In genomic region chr4:141194553-141194952, GRCm38 (mm10) we compare ENCODE assay signal across 35 mouse cellular contexts. TPM values are rescaled to one million over a fixed set of nuclear protein-coding genes. Genes with fewer than 3 reads are reported as not detected.
"Had no signal": no experiment of that assay in that cellular context is flagged by ENCODE, and none has a peak within 500 bp of the region (broad histone marks: within the 10 kb centered on the region; RNA-seq: fewer than 3 reads in every experiment).

No protein-coding gene starts in this region.

- H3K27ac ChIP-seq: heart, embryonic 13.5 days; heart, embryonic 15.5 days; hindbrain, embryonic 10.5 days; hindbrain, embryonic 12.5 days; hindbrain, embryonic 13.5 days; hindbrain, embryonic 14.5 days; hindbrain, embryonic 15.5 days; hindbrain, postnatal 0 days; intestine, embryonic 15.5 days; kidney, embryonic 15.5 days; kidney, postnatal 0 days; layer of hippocampus, adult 2 months; left cerebral cortex, adult 2 months had no signal

- H3K4me1 ChIP-seq: heart, embryonic 12.5 days; heart, embryonic 13.5 days; heart, embryonic 15.5 days; hindbrain, embryonic 10.5 days; hindbrain, embryonic 12.5 days; hindbrain, embryonic 13.5 days; hindbrain, embryonic 15.5 days had no signal

- H3K4me2 ChIP-seq: heart, embryonic 12.5 days; heart, embryonic 13.5 days; heart, embryonic 15.5 days; hindbrain, embryonic 12.5 days; hindbrain, embryonic 13.5 days; hindbrain, embryonic 14.5 days; hindbrain, embryonic 15.5 days; intestine, embryonic 15.5 days; kidney, embryonic 15.5 days had no signal

- H3K9me3 ChIP-seq: heart, embryonic 13.5 days; heart, embryonic 15.5 days; hindbrain, embryonic 12.5 days; hindbrain, embryonic 13.5 days; hindbrain, embryonic 15.5 days; intestine, embryonic 15.5 days; kidney, embryonic 15.5 days had no signal

- H3K4me3 ChIP-seq: heart, embryonic 12.5 days; heart, embryonic 13.5 days; heart, embryonic 15.5 days; hindbrain, embryonic 10.5 days; hindbrain, embryonic 12.5 days; hindbrain, embryonic 13.5 days; hindbrain, embryonic 15.5 days; intestine, embryonic 15.5 days; kidney, embryonic 15.5 days; layer of hippocampus, adult 2 months; left cerebral cortex, adult 2 months had no signal

- DNase-seq: heart, postnatal 10 days; heart, postnatal 14 days; heart, postnatal 36 days; heart, postnatal 4 days; kidney, adult 11 months; kidney, adult 18-20 months; kidney, adult 2 months; kidney, adult 8-10 months; kidney, adult 9 months; kidney, postnatal 10 days; kidney, postnatal 14 days; kidney, postnatal 25 days; kidney, postnatal 36 days; kidney, postnatal 4 days; layer of hippocampus, adult 9-11 months; layer of hippocampus, postnatal 36 days had no signal

- H3K27me3 ChIP-seq: heart, embryonic 12.5 days; heart, embryonic 13.5 days; heart, embryonic 15.5 days; hindbrain, embryonic 12.5 days; hindbrain, embryonic 13.5 days; hindbrain, embryonic 15.5 days; intestine, embryonic 15.5 days; kidney, embryonic 15.5 days had no signal

- H3K9ac ChIP-seq: heart, embryonic 12.5 days; heart, embryonic 13.5 days; heart, embryonic 15.5 days; hindbrain, embryonic 12.5 days; hindbrain, embryonic 13.5 days; hindbrain, embryonic 14.5 days; hindbrain, embryonic 15.5 days; intestine, embryonic 15.5 days; kidney, embryonic 15.5 days had no signal

- ATAC-seq: hindbrain, embryonic 16.5 days; hindbrain, postnatal 0 days; inflammation-experienced regulatory T-cells, adult 6 months; intestine, embryonic 15.5 days; intestine, embryonic 16.5 days; intestine, postnatal 0 days had no signal

RNA-seq across cellular contexts. Expression of gene Arhgef19, which starts 44.7 kb away (rescaled TPM):
- total RNA-seq: hematopoietic stem cell, adult 5-6 weeks had no signal
- polyA plus RNA-seq: inflammation-experienced regulatory T-cells, adult 6 months had no signal
